Mouse (Mus musculus) lung, embryonic 14.5 days (tissue): ENCODE measurements at regions not wholly inside any gene's neighbourhood (a gene's known extent, or its start where the extent isn't known, plus 50 kb on each side); places are given as distances from the start of the nearest gene placed in this dataset.

Experiments used
- ATAC-seq: fragments of 200-750 bp; cut with Nextera tagmentation; 2 replicates; pipeline ENCODE4 v1.8.0; 2017; ENCODE audit warnings: mild to moderate bottlenecking, moderate TSS enrichment, moderate library complexity; ENCODE audit not compliant: insufficient read depth
- DNase-seq: peaks from one replicate; pipeline ENCODE4 v3.0.0-alpha.2; 2015
- H3K27ac ChIP-seq: fragments of 300-500 bp; sonication (generic); 2 replicates; pipeline ENCODE4 v1.5.1; 2014; ENCODE audit warnings: low read depth, mild to moderate bottlenecking, moderate library complexity
- H3K27me3 ChIP-seq: fragments of 300-500 bp; sonication (generic); 2 replicates; pipeline ENCODE4 v1.6.1; 2014; ENCODE audit warnings: low read length, control low read depth; ENCODE audit not compliant: insufficient read depth
- H3K36me3 ChIP-seq: fragments of 300-500 bp; sonication (generic); 2 replicates; pipeline ENCODE4 v1.6.1; 2014; ENCODE audit warnings: control low read depth; ENCODE audit not compliant: insufficient read depth
- H3K4me1 ChIP-seq: fragments of 300-500 bp; sonication (generic); 2 replicates; pipeline ENCODE4 v1.6.1; 2014; ENCODE audit warnings: antibody characterized with exemption, control low read depth; ENCODE audit not compliant: insufficient read depth
- H3K4me2 ChIP-seq: fragments of 300-500 bp; sonication (generic); 2 replicates; pipeline ENCODE4 v1.6.1; 2014; ENCODE audit warnings: mild to moderate bottlenecking
- H3K4me3 ChIP-seq: fragments of 300-500 bp; sonication (generic); 2 replicates; pipeline ENCODE4 v1.5.1; 2014; ENCODE audit warnings: low read depth, low read length
- H3K9ac ChIP-seq: fragments of 300-500 bp; sonication (generic); 2 replicates; pipeline ENCODE4 v1.6.1; 2014
- H3K9me3 ChIP-seq: fragments of 300-500 bp; sonication (generic); 2 replicates; pipeline ENCODE4 v1.6.1; 2016; ENCODE audit warnings: low read depth, low read length, control low read depth
- CTCF ChIP-seq: IDR thresholded peaks from 2 replicates; pipeline ENCODE4 v1.5.1; 2016; ENCODE audit warnings: antibody characterized with exemption, low read depth
- WGBS: fragments of 180-500 bp; shearing (Covaris S2); extraction: QIAGEN DNeasy Blood & Tissue Kit; methylation state at CpG from one replicate; pipeline ENCODE4 v1.1.7; 2014; 5-methylcytosine and 5-hydroxymethylcytosine counted together

DNA sequence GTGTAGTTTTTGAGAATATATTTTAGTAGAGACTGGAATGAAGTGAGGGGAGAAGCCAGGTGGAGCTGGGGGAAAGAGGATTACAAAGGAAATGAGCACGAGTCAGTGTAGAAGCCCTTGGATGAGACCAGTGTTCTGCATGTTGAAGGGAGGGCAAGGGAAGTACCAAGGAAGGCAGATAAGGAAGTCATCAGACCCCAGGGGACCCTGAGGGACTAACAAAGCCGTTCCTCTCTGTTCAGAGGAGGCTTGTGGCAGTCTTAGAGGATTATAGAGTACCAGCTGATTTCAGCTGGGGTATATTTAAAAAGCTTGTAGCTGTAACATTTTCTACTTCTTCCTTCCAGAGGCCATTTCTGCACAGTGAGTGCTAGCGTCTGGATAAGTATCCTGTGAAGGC, 56.7 kb upstream of the Igsf9b start:
- WGBS = 7% methylated on average over 3 of the region's 3 CpGs
- ATAC-seq (no peak), DNase-seq (no peak)
- no peaks in the 10 kb centered on the region for H3K27me3 ChIP-seq
- no peaks in the 10 kb centered on the region for H3K9me3 ChIP-seq
- H3K4me2 ChIP-seq = no peak overlapping the region
- H3K4me3 ChIP-seq = no peak overlapping the region
- H3K9ac ChIP-seq = no peak overlapping the region
- H3K4me1 ChIP-seq = no peaks in the 10 kb centered on the region
- no peaks in the 10 kb centered on the region for H3K36me3 ChIP-seq
- no peak overlapping the region for H3K27ac ChIP-seq
- no peak for TF ChIP-seq CTCF

DNA sequence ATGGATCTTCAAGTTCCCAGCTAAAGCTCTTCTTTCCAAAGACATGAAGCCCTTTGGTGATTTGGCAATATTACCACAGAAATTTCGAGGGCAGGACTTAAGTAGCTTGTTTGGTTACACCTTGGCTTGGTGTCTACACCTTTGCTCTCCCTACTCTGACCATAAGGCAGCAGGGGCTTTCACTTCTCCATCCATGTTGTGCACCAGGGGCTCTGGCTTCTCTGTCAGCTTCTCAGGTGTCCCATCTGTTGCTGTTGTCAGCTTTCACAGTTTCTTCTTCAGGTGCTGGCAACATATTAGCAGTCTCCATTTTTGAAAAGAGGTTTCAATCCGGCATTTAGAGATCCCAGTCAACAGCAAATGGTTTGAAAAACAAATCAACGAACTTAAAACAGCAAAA, 58.1 kb upstream of the Igsf9b start:
- no peak for TF ChIP-seq CTCF
- 69% methylated on average over 3 of the region's 3 CpGs for WGBS
- no peaks in the 10 kb centered on the region for H3K36me3 ChIP-seq
- DNase-seq = no peak
- no peaks in the 10 kb centered on the region for H3K9me3 ChIP-seq
- no peaks in the 10 kb centered on the region for H3K4me1 ChIP-seq
- H3K27ac ChIP-seq = no peak overlapping the region
- ATAC-seq = no peak
- H3K27me3 ChIP-seq = no peaks in the 10 kb centered on the region
- no peak overlapping the region for H3K9ac ChIP-seq
- no peak overlapping the region for H3K4me2 ChIP-seq
- no peak overlapping the region for H3K4me3 ChIP-seq

DNA sequence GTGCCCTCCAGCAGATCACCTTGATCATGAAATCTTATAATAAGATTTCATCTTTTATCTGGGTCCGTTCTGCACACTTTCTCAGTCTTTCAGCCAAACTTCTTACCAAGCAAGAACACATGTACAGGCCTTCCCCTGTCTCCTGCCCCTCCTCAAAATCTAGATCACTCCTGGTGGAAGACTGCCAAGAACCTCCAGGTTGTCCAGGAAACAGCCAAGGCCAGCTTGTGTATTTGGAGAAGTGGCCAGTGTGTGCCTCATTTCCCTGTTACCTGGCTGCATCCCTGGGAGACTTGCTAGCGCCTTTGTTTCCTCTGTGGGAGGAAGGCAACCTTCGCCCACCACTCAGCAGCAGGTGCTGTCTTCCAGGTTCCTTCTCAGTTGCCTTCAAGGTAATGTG, 58.5 kb upstream of the Igsf9b start:
- Histone ChIP-seq H3K27ac (no peak overlapping the region), H3K27me3 (no peaks in the 10 kb centered on the region), H3K36me3 (no peaks in the 10 kb centered on the region), H3K4me2 (no peak overlapping the region), H3K9me3 (no peaks in the 10 kb centered on the region), H3K9ac (no peak overlapping the region), H3K4me1 (no peaks in the 10 kb centered on the region), H3K4me3 (no peak overlapping the region)
- no peak for TF ChIP-seq CTCF
- ATAC-seq (no peak), DNase-seq (no peak)
- 79% methylated on average over 3 of the region's 3 CpGs for WGBS

DNA sequence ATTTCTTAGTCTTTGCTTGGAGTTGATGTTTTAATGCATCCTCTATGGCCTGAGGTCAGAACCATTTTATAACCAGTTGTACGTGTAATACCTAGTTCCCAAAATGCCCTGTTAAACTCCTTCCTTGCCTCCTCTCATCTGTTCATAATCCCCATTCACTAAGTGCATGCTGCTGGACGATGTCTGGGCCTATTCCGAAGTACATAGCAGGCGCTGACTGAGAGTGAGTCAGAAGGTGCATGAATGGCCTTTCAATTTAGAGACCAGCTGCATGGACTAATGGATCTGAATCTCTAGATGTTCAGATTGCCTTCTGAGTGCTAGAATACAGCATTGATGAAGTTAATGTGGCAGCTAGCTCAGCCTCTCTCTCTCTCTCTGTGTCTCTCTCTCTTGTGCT, 66.3 kb upstream of the Igsf9b start:
- TF ChIP-seq CTCF = no peak
- Histone ChIP-seq H3K9me3 (no peaks in the 10 kb centered on the region), H3K9ac (no peak overlapping the region), H3K4me2 (no peak overlapping the region), H3K36me3 (no peaks in the 10 kb centered on the region), H3K27me3 (no peaks in the 10 kb centered on the region), H3K4me3 (no peak overlapping the region), H3K27ac (no peak overlapping the region), H3K4me1 (no peaks in the 10 kb centered on the region)
- DNase-seq = no peak
- 81% methylated on average over 4 of the region's 4 CpGs for WGBS
- no peak for ATAC-seq

DNA sequence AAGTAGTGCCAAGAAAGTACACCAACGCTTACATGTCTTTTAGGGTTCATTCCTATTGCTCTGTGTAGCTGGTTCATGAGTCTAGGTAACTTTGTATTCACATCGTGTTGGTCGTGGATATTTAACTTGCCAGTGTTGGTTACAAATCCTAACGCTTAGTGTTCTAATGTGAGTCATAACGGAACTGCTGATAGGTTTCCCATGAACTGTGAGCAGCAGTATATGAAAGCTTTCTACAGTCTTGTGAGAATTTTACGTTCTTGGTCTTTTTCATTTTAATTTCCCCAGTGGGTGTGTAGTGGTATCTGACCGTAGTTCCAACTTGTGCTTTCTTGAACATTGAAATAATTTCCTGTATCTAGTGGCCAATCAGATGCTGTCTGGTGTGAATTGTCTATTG, 71.5 kb upstream of the Igsf9b start:
- H3K4me1 ChIP-seq = no peaks in the 10 kb centered on the region
- no peaks in the 10 kb centered on the region for H3K9me3 ChIP-seq
- no peak overlapping the region for H3K9ac ChIP-seq
- H3K4me3 ChIP-seq = no peak overlapping the region
- DNase-seq (no peak), ATAC-seq (no peak)
- H3K27me3 ChIP-seq = no peaks in the 10 kb centered on the region
- WGBS = 88% methylated on average over 7 of the region's 7 CpGs
- no peak overlapping the region for H3K4me2 ChIP-seq
- H3K27ac ChIP-seq = no peak overlapping the region
- no peak for TF ChIP-seq CTCF
- H3K36me3 ChIP-seq = no peaks in the 10 kb centered on the region

DNA sequence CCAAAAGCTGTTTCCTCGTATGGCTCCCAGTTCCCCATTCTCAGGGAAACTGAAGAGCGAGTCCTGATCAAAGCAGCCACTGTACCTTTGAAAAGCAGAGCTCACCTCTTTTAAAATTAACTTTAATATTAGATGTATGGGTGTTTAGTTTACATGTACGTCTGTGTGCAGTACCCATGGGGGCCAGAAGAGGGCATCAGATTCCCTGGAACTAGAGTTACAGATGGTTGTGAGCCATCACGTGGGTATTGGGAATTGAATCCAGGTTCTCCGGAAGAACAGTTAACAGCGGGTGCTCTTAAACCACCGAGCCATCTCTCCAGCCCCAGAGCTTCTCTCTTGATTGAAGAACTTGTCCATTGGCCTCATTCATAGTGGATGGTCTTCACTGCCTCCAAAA, 66.0 kb upstream of the Jam3 start:
- ATAC-seq (no peak), DNase-seq (no peak)
- Histone ChIP-seq H3K4me3 (no peak overlapping the region), H3K4me2 (no peak overlapping the region), H3K27me3 (no peaks in the 10 kb centered on the region), H3K4me1 (no peaks in the 10 kb centered on the region), H3K9ac (no peak overlapping the region), H3K9me3 (no peaks in the 10 kb centered on the region), H3K36me3 (no peaks in the 10 kb centered on the region), H3K27ac (no peak overlapping the region)
- peak; percentile 40; the same call in 1 of the 2 replicates for TF ChIP-seq CTCF
- 80% methylated on average over 7 of the region's 7 CpGs for WGBS

DNA sequence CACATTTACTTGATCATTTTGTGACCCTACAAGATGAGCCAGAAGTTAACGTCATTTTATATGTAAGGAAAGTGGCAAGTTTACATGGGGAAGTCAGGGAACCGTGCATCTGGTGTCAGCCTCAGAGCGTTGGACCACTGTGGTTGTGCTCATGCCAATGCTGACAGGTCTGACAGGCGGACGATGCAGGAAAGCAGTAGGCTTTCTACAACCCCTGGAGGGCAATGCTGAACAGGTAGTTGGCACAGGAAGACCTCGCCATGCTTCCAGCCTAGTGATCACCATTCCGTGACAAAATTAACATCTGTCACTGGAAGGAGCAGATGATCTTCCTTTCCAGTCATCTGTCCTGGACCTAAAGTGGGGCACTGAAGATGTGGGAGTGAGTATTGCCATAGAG, 60.8 kb upstream of the Jam3 start:
- 82% methylated on average over 7 of the region's 7 CpGs for WGBS
- Histone ChIP-seq H3K4me2 (no peak overlapping the region), H3K36me3 (no peaks in the 10 kb centered on the region), H3K27ac (no peak overlapping the region), H3K4me3 (no peak overlapping the region), H3K9ac (no peak overlapping the region), H3K9me3 (no peaks in the 10 kb centered on the region), H3K27me3 (no peaks in the 10 kb centered on the region), H3K4me1 (0 out of 2 replicates have a peak, but pooled peaks cover 5% of the 10 kb centered on the region)
- no peak for TF ChIP-seq CTCF
- no peak for ATAC-seq
- DNase-seq = no peak

DNA sequence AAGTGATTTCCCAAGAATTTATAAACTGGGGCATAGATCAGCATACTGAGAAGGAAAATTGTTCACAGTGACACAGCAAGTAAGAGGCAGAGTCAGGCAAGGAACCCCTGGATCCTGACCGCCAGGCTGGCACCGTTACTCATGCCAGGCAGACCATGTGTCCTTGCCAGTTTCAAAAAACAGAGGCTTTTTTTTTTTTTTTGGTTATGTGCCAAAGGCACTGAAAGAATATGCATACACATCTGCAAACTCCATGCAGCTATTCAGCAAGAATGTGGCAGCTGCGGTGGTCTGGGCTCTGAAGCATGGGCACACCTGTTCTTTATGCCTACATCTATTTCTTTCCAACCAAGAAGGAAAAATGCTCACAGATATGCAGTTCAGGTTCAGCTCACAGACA, 58.8 kb upstream of the Jam3 start:
- Histone ChIP-seq H3K27me3 (no peaks in the 10 kb centered on the region), H3K36me3 (no peaks in the 10 kb centered on the region), H3K9me3 (no peaks in the 10 kb centered on the region), H3K27ac (no peak overlapping the region), H3K9ac (no peak overlapping the region), H3K4me1 (0 out of 2 replicates have a peak, but pooled peaks cover 5% of the 10 kb centered on the region), H3K4me3 (no peak overlapping the region), H3K4me2 (no peak overlapping the region)
- DNase-seq (no peak), ATAC-seq (no peak)
- TF ChIP-seq CTCF = no peak
- WGBS = 73% methylated on average over 3 of the region's 3 CpGs
